Mouse (Mus musculus): ENCODE measurements at regions not wholly inside any gene's neighbourhood (a gene's known extent, or its start where the extent isn't known, plus 50 kb on each side); places are given as distances from the start of the nearest gene placed in this dataset.

GRCm38 (mm10) chr11:7705312-7705764, 491.6 kb upstream of the Igfbp3 start:
- no peak for TF ChIP-seq POLR2A (IDR thresholded peaks at IDR 0.05; ENCODE audit: borderline replicate concordance, insufficient read depth, low read length)
- TF ChIP-seq CTCF (IDR thresholded peaks at IDR 0.05; ENCODE audit: borderline replicate concordance, insufficient read depth, low read depth, low read length): no peak

Measured in cerebellum, adult 2 months (tissue).